Mouse (Mus musculus) forebrain, embryonic 14.5 days (tissue): ENCODE data around the gene Tet1. TPM values are rescaled to one million over a fixed set of nuclear protein-coding genes. Genes with fewer than 3 reads are reported as not detected.
A peak's percentile ranks its signal among the peaks of the same experiment; 100 is the strongest.

ENCODE experiments used
- ATAC-seq: fragments of 200-750 bp; cut with Nextera tagmentation; 2 replicates; pipeline ENCODE4 v1.8.0; 2017; ENCODE audit warnings: mild to moderate bottlenecking, moderate library complexity
- DNase-seq: peaks from one replicate; pipeline ENCODE4 v3.0.0-alpha.2; 2015; ENCODE audit warnings: low spot score
- H3K27ac ChIP-seq: fragments of 300-500 bp; sonication (generic); 2 replicates; pipeline ENCODE4 v1.5.1; 2014; ENCODE audit warnings: low read depth, mild to moderate bottlenecking, control low read depth, low read length, moderate library complexity
- H3K27me3 ChIP-seq: fragments of 300-500 bp; sonication (generic); replicated peaks from 2 replicates; pipeline ENCODE4 v1.6.1; 2014; ENCODE audit warnings: low read length, control low read depth, mixed read lengths; ENCODE audit not compliant: control insufficient read depth, insufficient read depth
- H3K36me3 ChIP-seq: fragments of 300-500 bp; sonication (generic); 2 replicates; pipeline ENCODE4 v1.6.1; 2014; ENCODE audit warnings: low read length, control low read depth; ENCODE audit not compliant: control insufficient read depth, insufficient read depth
- H3K4me1 ChIP-seq: fragments of 300-500 bp; sonication (generic); 2 replicates; pipeline ENCODE4 v1.6.1; 2014; ENCODE audit warnings: antibody characterized with exemption, low read length, control low read depth; ENCODE audit not compliant: control insufficient read depth, insufficient read depth
- H3K4me2 ChIP-seq: fragments of 300-500 bp; sonication (generic); 2 replicates; pipeline ENCODE4 v1.6.1; 2014; ENCODE audit warnings: mild to moderate bottlenecking, control low read depth, low read length
- H3K4me3 ChIP-seq: fragments of 300-500 bp; sonication (generic); 2 replicates; pipeline ENCODE4 v1.5.1; 2014; ENCODE audit warnings: low read depth, low read length, control low read depth
- H3K9ac ChIP-seq: fragments of 300-500 bp; sonication (generic); 2 replicates; pipeline ENCODE4 v1.6.1; 2014; ENCODE audit warnings: mild to moderate bottlenecking, low read length, control low read depth, moderate library complexity
- H3K9me3 ChIP-seq: fragments of 300-500 bp; sonication (generic); replicated peaks from 2 replicates; pipeline ENCODE4 v1.6.1; 2016; ENCODE audit warnings: low read length, control low read depth, mixed read lengths; ENCODE audit not compliant: control insufficient read depth
- WGBS: fragments of 180-500 bp; shearing (Covaris S2); extraction: QIAGEN DNeasy Blood & Tissue Kit; methylation state at CpG from one replicate; pipeline ENCODE4 v1.1.7; 2014; 5-methylcytosine and 5-hydroxymethylcytosine counted together
- polyA plus RNA-seq: library from polyadenylated mRNA; unstranded; fragments of >200 nt; fragmentation: Nextera tagmentation; extraction: Ambion mirVana; gene quantifications from 2 replicates; pipeline ENCODE4 v1.2.1, GENCODE M21; 2014

The Tet1 gene
- polyA plus RNA-seq, 1 experiment from 2014 or later = 25.0 TPM

DNA sequence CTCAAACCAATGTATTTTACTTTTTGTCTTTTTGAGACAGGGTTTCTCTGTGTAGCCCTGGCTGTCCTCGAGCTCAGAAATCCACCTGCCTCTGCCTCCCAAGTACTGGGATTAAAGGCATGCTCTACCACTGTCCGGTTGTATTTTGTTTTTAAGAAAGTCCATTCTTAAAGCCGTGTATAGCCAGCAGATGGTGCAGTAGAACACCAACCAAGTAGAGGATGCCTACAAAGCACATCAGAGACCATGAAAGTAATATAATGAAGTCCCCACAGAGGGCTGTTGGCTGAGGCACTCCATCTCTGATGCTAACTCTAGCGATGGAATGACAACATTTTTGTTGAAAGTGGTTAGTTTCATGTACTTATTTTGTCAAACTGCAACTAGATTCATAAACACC is 98.8 kb downstream of the Tet1 start:
- H3K9me3 ChIP-seq = no peaks in the 10 kb centered on the region
- no peak overlapping the region for H3K4me3 ChIP-seq
- H3K4me2 ChIP-seq = no peak overlapping the region
- no peaks in the 10 kb centered on the region for H3K4me1 ChIP-seq
- ATAC-seq (no peak), DNase-seq (no peak)
- H3K27me3 ChIP-seq = no peaks in the 10 kb centered on the region
- WGBS = 76% methylated on average over 4 of the region's 4 CpGs
- H3K36me3 ChIP-seq = peaks cover 42% of the 10 kb centered on the region
- H3K27ac ChIP-seq = no peak overlapping the region
- no peak overlapping the region for H3K9ac ChIP-seq

GRCm38 (mm10) chr10:62808766-62809165 is 100.0 kb downstream of the Tet1 start:
- ATAC-seq (no peak), DNase-seq (no peak)
- H3K4me2 ChIP-seq = no peak overlapping the region
- H3K27ac ChIP-seq = no peak overlapping the region
- no peak overlapping the region for H3K9ac ChIP-seq
- peaks cover 30% of the 10 kb centered on the region for H3K36me3 ChIP-seq
- 95% methylated on average over 2 of the region's 2 CpGs for WGBS
- H3K4me1 ChIP-seq = no peaks in the 10 kb centered on the region
- H3K27me3 ChIP-seq = no peaks in the 10 kb centered on the region
- H3K4me3 ChIP-seq = no peak overlapping the region
- H3K9me3 ChIP-seq = no peaks in the 10 kb centered on the region

DNA sequence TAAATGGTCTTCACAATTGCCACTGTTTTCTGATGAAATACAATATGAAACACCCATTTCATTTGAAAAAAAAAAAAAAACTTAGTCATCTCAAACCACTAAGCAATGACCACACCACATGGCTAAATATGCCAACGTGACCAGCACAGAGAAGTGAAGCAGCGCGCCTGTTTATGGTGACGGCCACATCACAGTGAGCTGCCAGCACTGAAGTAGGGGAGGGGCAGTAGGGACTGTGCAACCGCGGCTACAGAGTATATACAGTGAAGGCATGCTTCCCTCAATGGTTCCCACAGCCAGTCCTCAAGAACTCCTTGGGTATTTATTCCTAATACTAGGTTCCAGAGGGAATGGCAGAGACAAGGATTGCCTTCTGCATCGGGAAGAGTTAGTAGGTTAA is 100.5 kb downstream of the Tet1 start:
- 91% methylated on average over 7 of the region's 7 CpGs for WGBS
- no peak for DNase-seq

DNA sequence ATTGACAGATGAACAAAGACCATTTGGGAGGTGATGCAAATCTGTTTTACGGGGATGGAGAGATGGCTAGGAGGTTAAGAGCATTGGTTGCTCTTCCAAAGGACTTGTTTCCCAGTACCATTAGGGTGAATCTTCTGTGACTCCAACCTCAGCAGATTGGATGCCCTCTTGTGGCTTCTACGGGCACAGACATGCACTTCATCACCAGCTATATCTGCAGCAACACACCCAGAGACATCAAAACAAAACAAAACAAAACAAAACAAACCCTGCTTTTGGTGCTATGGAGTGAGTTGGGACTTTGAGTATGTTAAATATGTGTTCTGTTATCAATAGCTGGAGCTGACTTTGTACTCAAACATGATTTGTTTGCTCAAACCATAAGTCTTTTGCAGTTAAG is 104.7 kb downstream of the Tet1 start:
- Histone ChIP-seq H3K9ac (no peak overlapping the region), H3K27ac (no peak overlapping the region), H3K4me3 (no peak overlapping the region), H3K4me2 (no peak overlapping the region), H3K36me3 (peaks cover 6% of the 10 kb centered on the region), H3K27me3 (no peaks in the 10 kb centered on the region), H3K4me1 (no peaks in the 10 kb centered on the region), H3K9me3 (no peaks in the 10 kb centered on the region)
- WGBS = 68% methylated on average over 2 of the region's 2 CpGs
- DNase-seq (peak; percentile 10), ATAC-seq (no peak)

More for the DNA sequence above, 100.5 kb downstream of the Tet1 start:
- Histone ChIP-seq H3K4me3 (no peak overlapping the region), H3K4me1 (no peaks in the 10 kb centered on the region), H3K9me3 (no peaks in the 10 kb centered on the region), H3K27ac (no peak overlapping the region), H3K4me2 (no peak overlapping the region), H3K9ac (no peak overlapping the region), H3K27me3 (no peaks in the 10 kb centered on the region), H3K36me3 (peaks cover 26% of the 10 kb centered on the region)
- no peak for ATAC-seq

DNA sequence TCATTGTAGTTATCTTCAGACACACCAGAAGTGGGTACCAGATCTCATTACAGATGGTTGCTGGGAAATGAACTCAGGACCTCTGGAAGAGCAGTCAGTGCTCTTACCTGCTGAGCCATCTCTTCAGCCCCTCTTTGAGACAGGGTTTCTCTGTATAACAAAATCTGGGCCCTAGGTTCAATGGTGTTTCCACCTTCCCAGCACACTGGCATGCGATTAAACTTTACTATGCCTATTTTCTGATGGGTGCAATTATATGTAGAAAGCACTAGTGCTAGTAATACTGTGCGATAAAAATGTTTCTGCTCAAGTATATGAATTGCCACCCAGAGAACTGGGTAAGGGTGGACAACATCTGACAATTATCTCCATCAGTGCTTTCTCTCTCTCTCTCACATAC is 105.5 kb downstream of the Tet1 start:
- no peak overlapping the region for H3K4me3 ChIP-seq
- 96% methylated on average over 2 of the region's 2 CpGs for WGBS
- no peak overlapping the region for H3K27ac ChIP-seq
- no peak overlapping the region for H3K4me2 ChIP-seq
- no peak for DNase-seq
- H3K36me3 ChIP-seq = peaks cover 6% of the 10 kb centered on the region
- no peaks in the 10 kb centered on the region for H3K9me3 ChIP-seq
- no peak overlapping the region for H3K9ac ChIP-seq
- no peak for ATAC-seq
- H3K4me1 ChIP-seq = no peaks in the 10 kb centered on the region
- no peaks in the 10 kb centered on the region for H3K27me3 ChIP-seq

DNA sequence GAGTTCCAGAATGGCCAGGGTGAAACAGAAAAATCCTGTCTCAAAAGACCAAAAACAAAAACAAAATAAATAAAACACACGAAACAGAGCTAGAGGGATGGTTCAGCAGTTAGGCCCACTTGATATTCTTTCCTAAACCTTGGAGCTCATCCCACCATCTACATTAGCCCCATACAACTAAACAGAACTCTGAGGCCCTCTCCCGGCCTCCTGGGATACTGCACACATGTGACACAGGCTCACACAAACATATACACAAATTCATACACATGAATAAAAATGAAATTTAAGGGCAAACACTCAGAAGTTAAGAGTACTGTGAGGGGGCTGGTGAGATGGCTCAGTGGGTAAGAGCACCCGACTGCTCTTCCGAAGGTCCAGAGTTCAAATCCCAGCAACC is 114.6 kb downstream of the Tet1 start:
- H3K9me3 ChIP-seq = no peaks in the 10 kb centered on the region
- 97% methylated on average over 4 of the region's 4 CpGs for WGBS
- H3K4me1 ChIP-seq = peaks cover 4% of the 10 kb centered on the region; the same call in 1 of the 2 replicates
- no peak overlapping the region for H3K4me2 ChIP-seq
- peaks cover 13% of the 10 kb centered on the region for H3K36me3 ChIP-seq
- DNase-seq = no peak
- H3K4me3 ChIP-seq = no peak overlapping the region
- no peaks in the 10 kb centered on the region for H3K27me3 ChIP-seq
- H3K9ac ChIP-seq = no peak overlapping the region
- no peak overlapping the region for H3K27ac ChIP-seq
- no peak for ATAC-seq

- WGBS = 50% methylated on average over 2 of the region's 2 CpGs
- ATAC-seq (no peak), DNase-seq (peak; percentile 13)
- peak overlapping the region; percentile 45 for H3K4me2 ChIP-seq
- H3K27ac ChIP-seq = peak overlapping the region; percentile 94
- H3K4me1 ChIP-seq = peaks cover 4% of the 10 kb centered on the region; the same call in 1 of the 2 replicates
- peak overlapping the region; percentile 99; the same call in 1 of the 2 replicates for H3K9ac ChIP-seq
- H3K27me3 ChIP-seq = no peaks in the 10 kb centered on the region
- H3K4me3 ChIP-seq = peak overlapping the region; percentile 97; the same call in 1 of the 2 replicates
- H3K9me3 ChIP-seq = no peaks in the 10 kb centered on the region
- peaks cover 25% of the 10 kb centered on the region for H3K36me3 ChIP-seq
Observed at GRCm38 (mm10) chr10:62793091-62793453, 115.7 kb downstream of the Tet1 start.

GRCm38 (mm10) chr10:62792177-62793090 is 116.4 kb downstream of the Tet1 start, which contains the start of gene Ccar1:
TSS of gene Ccar1 (minus strand) at chr10:62792286.
- 5% methylated on average over 55 of the region's 55 CpGs for WGBS
- Histone ChIP-seq H3K4me2 (peak within 1 kb of the TSS; percentile 73), H3K4me3 (peak within 1 kb of the TSS; percentile 97), H3K9ac (peak within 1 kb of the TSS; percentile 99), H3K27me3 (no peaks in the 10 kb centered on the region), H3K4me1 (peaks cover 4% of the 10 kb centered on the region; the same call in 1 of the 2 replicates), H3K27ac (peak within 1 kb of the TSS; percentile 94), H3K36me3 (peaks cover 31% of the 10 kb centered on the region), H3K9me3 (no peaks in the 10 kb centered on the region)
- DNase-seq (peak; percentile 99), ATAC-seq (peak; percentile 99)
